Mouse (Mus musculus): ENCODE measurements around the gene Kdelr1.

GRCm38 (mm10) chr7:45920583-45921241, 48.1 kb downstream of the Kdelr1 start:
- TF ChIP-seq CTCF (IDR thresholded peaks at IDR 0.05; ENCODE audit: insufficient read depth, low read depth, low read length): no peak
- TF ChIP-seq POLR2A (IDR thresholded peaks at IDR 0.05; ENCODE audit: insufficient read depth, low read depth, low read length): no peak

Data from olfactory bulb, adult 2 months (tissue).